Mouse (Mus musculus) limb, embryonic 12.5 days (tissue): ENCODE measurements around the gene Ergic1. TPM values are rescaled to one million over a fixed set of nuclear protein-coding genes. Genes with fewer than 3 reads are reported as not detected.

ENCODE experiments used
- ATAC-seq: fragments of 200-750 bp; cut with Nextera tagmentation; 2 replicates; pipeline ENCODE4 v1.8.0; 2017; ENCODE audit warnings: low read depth, moderate TSS enrichment; ENCODE audit not compliant: insufficient number of reproducible peaks, insufficient read depth, low FRiP score, low TSS enrichment
- H3K27ac ChIP-seq: fragments of 300-500 bp; sonication (generic); 2 replicates; pipeline ENCODE4 v1.5.1; 2016; ENCODE audit warnings: mild to moderate bottlenecking, moderate library complexity
- H3K27me3 ChIP-seq: fragments of 300-500 bp; sonication (generic); 2 replicates; pipeline ENCODE4 v1.6.1; 2016; ENCODE audit warnings: mild to moderate bottlenecking, moderate library complexity
- H3K36me3 ChIP-seq: fragments of 300-500 bp; sonication (generic); 2 replicates; pipeline ENCODE4 v1.6.1; 2016; ENCODE audit warnings: mild to moderate bottlenecking, moderate library complexity
- H3K4me1 ChIP-seq: fragments of 300-500 bp; sonication (generic); replicated peaks from 2 replicates; pipeline ENCODE4 v1.6.1; 2016
- H3K4me2 ChIP-seq: fragments of 300-500 bp; sonication (generic); 2 replicates; pipeline ENCODE4 v1.6.1; 2016; ENCODE audit warnings: mild to moderate bottlenecking, moderate library complexity
- H3K4me3 ChIP-seq: fragments of 300-500 bp; sonication (generic); replicated peaks from 2 replicates; pipeline ENCODE4 v1.5.1; 2016; ENCODE audit warnings: mild to moderate bottlenecking
- H3K9ac ChIP-seq: fragments of 300-500 bp; sonication (generic); replicated peaks from 2 replicates; pipeline ENCODE4 v1.6.1; 2016; ENCODE audit warnings: mild to moderate bottlenecking, moderate library complexity
- H3K9me3 ChIP-seq: fragments of 300-500 bp; sonication (generic); 2 replicates; pipeline ENCODE4 v1.6.1; 2016; ENCODE audit warnings: mild to moderate bottlenecking, moderate library complexity
- WGBS: fragments of 180-500 bp; shearing (Covaris S2); methylation state at CpG from one replicate; pipeline ENCODE4 v1.1.7; 2016; 5-methylcytosine and 5-hydroxymethylcytosine counted together
- polyA plus RNA-seq: library from polyadenylated mRNA; unstranded; fragments of >200 nt; fragmentation: Nextera tagmentation; extraction: Ambion mirVana; gene quantifications from 2 replicates; pipeline ENCODE4 v1.2.1, GENCODE M21; 2016

The Ergic1 gene
- polyA plus RNA-seq, 1 experiment from 2014 or later: 90.7 TPM

DNA sequence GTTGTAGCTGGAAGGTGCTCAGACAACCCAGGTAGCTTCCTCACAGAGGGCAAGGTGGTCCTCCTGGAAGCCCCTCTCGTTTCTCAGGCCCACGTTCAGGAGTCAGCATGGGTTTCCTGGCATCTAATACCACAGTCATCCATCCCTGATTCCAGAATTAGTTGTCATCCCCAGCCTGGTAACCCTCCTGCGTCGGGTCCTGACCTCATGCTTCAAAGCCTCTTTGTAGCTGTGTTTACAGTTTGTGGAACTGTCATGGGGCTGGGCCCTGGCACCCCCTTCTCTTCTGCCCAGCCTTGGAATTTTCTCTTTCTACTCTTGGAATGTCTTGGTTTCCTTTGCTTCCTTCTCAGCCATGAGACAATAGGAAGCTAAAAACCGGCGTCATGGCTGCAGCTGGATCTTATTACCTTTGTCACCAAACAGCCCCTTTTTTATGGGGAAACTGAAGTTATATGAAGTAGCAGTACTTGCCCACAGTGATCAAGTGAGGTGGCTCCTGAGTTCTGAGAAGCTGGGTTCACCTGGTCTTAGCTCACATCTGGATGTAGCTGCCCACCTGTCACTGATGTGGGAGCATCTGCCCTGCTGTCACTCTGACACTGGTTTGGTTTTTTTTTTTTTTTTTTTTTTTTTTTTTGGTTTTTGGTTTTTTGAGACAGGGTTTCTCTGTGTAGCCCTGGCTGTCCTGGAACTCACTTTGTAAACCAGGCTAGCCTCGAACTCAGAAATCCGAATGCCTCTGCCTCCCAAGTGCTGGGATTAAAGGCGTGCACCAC, 53.6 kb downstream of the Ergic1 start:
- Histone ChIP-seq H3K9ac (no peak overlapping the region), H3K4me3 (no peak overlapping the region), H3K4me2 (no peak overlapping the region), H3K27me3 (no peaks in the 10 kb centered on the region), H3K9me3 (no peaks in the 10 kb centered on the region), H3K4me1 (peaks cover 3% of the 10 kb centered on the region; the same call in 1 of the 2 replicates), H3K36me3 (peaks cover 79% of the 10 kb centered on the region), H3K27ac (no peak overlapping the region)
- 71% methylated on average over 9 of the region's 9 CpGs for WGBS
- no peak for ATAC-seq

DNA sequence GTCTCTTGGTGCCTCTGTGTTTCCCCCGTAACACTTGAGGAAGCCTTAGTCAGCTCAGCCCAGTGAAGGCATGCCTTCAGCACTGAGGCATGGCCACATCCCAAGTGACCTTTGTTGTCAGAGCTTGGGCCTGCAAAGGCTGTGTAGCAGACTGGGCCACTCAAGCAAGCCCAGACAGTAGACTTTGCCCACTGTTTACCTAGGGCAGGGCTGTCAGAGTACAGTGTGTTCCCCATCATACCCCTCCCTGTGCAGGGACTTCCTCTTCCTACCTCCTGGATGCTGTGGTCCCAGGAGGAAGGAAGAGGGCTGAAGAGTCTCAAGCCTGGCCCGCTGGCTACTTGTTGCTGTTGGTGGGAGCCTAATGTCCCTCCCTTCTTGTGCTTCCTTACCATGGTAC, 55.4 kb downstream of the Ergic1 start:
- H3K36me3 ChIP-seq: peaks cover 80% of the 10 kb centered on the region
- H3K9me3 ChIP-seq: no peaks in the 10 kb centered on the region
- ATAC-seq: no peak
- H3K27ac ChIP-seq: no peak overlapping the region
- H3K4me1 ChIP-seq: peaks cover 3% of the 10 kb centered on the region; the same call in 1 of the 2 replicates
- H3K4me3 ChIP-seq: no peak overlapping the region
- WGBS: 96% methylated on average over 2 of the region's 2 CpGs
- no peak overlapping the region for H3K9ac ChIP-seq
- H3K27me3 ChIP-seq: no peaks in the 10 kb centered on the region
- no peak overlapping the region for H3K4me2 ChIP-seq

DNA sequence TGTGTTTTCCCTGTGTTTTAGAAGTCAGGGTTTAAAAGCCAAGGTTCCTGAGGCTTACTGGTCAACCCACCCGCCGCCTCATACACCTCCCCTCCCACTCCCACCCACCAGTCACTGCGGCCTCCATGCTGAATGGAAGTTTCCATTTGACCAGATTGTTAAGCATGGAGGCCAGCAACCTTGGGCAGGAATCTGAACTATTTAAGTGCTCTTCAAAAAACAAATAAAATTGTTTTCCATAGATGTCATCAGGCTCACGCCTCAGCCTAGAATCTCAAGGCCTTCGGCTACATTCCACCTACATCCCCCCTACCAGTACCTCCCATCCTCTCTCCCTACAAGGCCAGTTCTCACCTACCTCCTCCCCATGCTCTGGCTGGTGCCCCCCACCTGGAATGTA, 57.2 kb downstream of the Ergic1 start:
- WGBS: 93% methylated on average over 5 of the region's 5 CpGs
- Histone ChIP-seq H3K9ac (no peak overlapping the region), H3K36me3 (peaks cover 78% of the 10 kb centered on the region), H3K27me3 (no peaks in the 10 kb centered on the region), H3K9me3 (no peaks in the 10 kb centered on the region), H3K4me1 (peaks cover 3% of the 10 kb centered on the region; the same call in 1 of the 2 replicates), H3K27ac (no peak overlapping the region), H3K4me3 (no peak overlapping the region), H3K4me2 (no peak overlapping the region)
- ATAC-seq: no peak

DNA sequence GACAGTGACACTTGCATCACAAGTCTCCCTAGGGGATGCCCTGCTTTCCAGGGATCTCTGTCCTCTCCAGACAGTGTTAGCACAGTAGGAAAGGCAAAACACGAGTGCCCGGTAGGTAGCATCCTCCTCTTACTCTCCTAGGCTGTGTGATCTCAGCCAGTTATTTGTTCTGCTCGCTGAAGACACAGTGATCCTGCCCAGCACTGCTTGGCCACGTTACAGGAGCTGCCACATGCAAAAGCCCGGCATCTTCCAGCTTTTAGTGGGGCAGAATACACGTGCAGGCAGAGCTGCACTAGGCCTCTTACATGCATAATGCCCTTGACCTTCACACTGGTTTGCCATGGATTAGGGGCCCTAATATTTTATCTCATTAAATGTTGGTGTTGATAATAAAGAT, 58.3 kb downstream of the Ergic1 start:
- no peak overlapping the region for H3K4me2 ChIP-seq
- H3K9me3 ChIP-seq: no peaks in the 10 kb centered on the region
- H3K9ac ChIP-seq: no peak overlapping the region
- H3K36me3 ChIP-seq: peaks cover 81% of the 10 kb centered on the region
- H3K4me3 ChIP-seq: no peak overlapping the region
- no peak for ATAC-seq
- H3K4me1 ChIP-seq: peaks cover 2% of the 10 kb centered on the region; the same call in 1 of the 2 replicates
- H3K27me3 ChIP-seq: no peaks in the 10 kb centered on the region
- 87% methylated on average over 6 of the region's 6 CpGs for WGBS
- no peak overlapping the region for H3K27ac ChIP-seq

DNA sequence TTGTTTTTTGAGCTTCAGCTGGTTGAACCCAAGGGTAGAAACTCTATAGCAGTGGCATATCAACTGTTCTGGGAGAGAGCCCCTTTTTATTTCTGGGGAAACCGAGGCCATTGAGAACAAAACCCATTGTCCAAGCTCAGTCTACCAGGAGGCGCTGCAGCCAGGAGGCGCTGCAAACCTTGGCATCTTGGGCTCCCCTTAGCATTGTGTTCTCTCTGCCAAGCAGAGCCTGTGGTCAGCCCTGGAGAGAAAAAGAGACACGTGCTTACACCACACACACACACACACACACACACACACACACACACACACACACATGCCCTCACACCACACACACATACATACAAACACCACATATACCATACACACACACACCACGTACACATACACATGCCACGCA, 59.0 kb downstream of the Ergic1 start:
- no peak for ATAC-seq
- H3K4me2 ChIP-seq: no peak overlapping the region
- H3K27me3 ChIP-seq: no peaks in the 10 kb centered on the region
- H3K4me1 ChIP-seq: no peaks in the 10 kb centered on the region
- no peaks in the 10 kb centered on the region for H3K9me3 ChIP-seq
- H3K36me3 ChIP-seq: peaks cover 83% of the 10 kb centered on the region
- no peak overlapping the region for H3K9ac ChIP-seq
- no peak overlapping the region for H3K27ac ChIP-seq
- H3K4me3 ChIP-seq: no peak overlapping the region
- 93% methylated on average over 6 of the region's 6 CpGs for WGBS

DNA sequence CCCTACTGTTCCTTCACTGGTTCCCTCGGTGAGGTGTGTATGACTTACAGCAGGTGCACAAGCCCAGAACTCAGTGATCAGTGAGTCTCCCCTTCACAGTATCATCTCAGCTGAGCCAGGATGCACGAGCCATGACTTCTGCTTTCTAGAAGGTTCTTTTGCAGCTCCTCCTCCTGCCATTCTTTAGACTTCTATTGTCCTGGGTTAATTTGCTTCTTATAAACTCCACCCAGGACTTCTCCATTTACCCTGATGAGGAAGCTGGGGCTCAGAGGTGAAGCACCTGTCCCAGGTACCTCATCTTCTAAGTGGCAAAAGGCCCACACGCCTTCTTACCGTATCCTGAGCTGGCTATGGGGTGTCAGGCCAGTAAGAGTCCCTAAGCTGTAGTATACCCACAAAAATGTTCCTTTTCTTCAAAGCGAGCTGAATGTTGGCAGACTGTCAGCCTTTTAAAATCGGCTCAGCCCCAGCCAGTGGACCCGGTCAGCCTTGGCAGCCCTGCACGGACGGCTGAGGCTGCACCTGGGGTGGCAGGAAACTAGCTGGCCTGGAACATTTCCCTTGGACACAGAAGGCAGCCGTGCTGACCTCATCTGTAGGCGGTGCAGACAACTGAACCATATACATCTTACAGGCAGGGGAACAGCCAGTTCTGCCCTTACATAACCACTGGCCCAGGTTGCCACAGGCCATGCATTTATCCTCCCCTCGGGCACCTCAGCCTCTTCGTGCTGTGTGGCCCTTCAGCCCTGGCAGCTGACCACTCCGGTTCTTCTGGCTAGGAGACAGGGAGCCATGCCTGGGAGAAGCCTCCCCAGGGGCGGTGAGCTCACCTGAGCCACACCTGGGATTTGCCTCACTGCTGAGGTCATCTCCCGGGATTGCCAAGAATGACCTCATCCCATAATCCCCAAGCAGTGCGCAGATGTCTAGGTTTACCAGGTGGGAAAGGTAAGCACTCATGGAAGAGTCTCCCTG, 59.8 kb downstream of the Ergic1 start:
- no peak overlapping the region for H3K4me3 ChIP-seq
- H3K27ac ChIP-seq: no peak overlapping the region
- no peak overlapping the region for H3K4me2 ChIP-seq
- WGBS: 89% methylated on average over 17 of the region's 17 CpGs
- ATAC-seq: no peak
- H3K36me3 ChIP-seq: peaks cover 84% of the 10 kb centered on the region
- no peak overlapping the region for H3K9ac ChIP-seq
- H3K9me3 ChIP-seq: no peaks in the 10 kb centered on the region
- H3K4me1 ChIP-seq: no peaks in the 10 kb centered on the region
- no peaks in the 10 kb centered on the region for H3K27me3 ChIP-seq

DNA sequence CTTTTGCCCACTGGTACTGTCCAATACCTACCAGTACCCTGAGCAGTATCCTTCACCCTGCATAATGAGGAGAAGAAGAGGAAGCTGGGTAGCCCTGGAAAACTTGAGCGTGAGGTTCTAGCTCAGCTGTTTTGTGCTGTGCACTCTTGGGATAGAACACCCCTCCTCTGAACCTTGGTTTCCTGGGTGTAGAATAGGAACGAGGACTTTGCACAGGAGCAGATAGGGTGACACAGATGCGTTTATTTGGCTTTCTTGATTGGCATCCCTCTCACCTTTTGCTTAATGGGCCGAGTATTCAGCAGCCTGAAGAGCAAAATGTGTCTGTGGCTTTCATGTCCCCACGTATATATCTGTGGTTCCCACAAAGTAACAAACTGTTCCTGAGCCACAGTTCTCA, 60.6 kb downstream of the Ergic1 start:
- Histone ChIP-seq H3K4me2 (no peak overlapping the region), H3K36me3 (peaks cover 83% of the 10 kb centered on the region), H3K4me3 (no peak overlapping the region), H3K27ac (no peak overlapping the region), H3K9ac (no peak overlapping the region), H3K4me1 (no peaks in the 10 kb centered on the region), H3K9me3 (no peaks in the 10 kb centered on the region), H3K27me3 (no peaks in the 10 kb centered on the region)
- 88% methylated on average over 5 of the region's 5 CpGs for WGBS
- ATAC-seq: no peak

DNA sequence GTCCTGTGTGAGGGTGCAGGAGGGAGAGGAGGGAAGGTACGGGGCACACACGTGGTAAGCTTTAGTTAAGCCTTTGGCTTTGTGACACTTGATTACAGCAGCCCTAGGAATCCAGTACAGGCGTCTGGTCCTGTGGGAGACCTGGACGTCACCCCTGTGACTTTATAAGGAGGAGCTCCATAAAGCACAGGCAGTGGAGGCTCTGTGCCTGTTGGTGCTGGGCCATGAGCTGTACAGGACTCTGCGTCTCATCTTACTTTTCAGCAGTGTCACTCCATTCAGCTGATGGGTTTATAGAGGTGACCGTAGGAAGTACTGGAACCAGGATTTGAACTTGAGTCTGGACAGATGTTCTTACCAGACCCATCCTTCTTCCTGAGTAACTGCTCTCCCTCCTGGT, 62.7 kb downstream of the Ergic1 start:
- Histone ChIP-seq H3K27me3 (no peaks in the 10 kb centered on the region), H3K9me3 (no peaks in the 10 kb centered on the region), H3K27ac (no peak overlapping the region), H3K9ac (no peak overlapping the region), H3K36me3 (peaks cover 85% of the 10 kb centered on the region), H3K4me3 (no peak overlapping the region), H3K4me2 (no peak overlapping the region), H3K4me1 (no peaks in the 10 kb centered on the region)
- ATAC-seq: no peak
- 85% methylated on average over 6 of the region's 6 CpGs for WGBS

DNA sequence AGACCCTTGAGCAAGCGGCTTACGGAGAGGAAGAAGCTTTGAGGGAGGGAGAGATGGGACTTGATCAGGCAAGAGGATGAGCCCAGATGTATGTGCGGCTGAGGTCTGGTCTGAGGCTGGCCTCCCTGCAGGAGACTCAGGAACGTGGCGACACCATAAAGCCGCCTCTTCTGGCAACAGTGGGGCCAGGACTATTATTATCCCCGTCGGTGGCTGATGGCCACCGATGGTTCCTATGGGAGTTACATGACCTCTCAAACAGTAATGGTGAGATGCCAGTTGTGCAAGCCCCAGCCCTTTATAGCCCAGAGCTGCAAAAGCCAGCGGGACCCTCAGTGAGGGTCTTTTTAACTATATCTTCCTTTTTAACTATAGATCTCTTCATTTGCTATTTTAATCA, 63.7 kb downstream of the Ergic1 start:
- no peak overlapping the region for H3K4me3 ChIP-seq
- H3K9me3 ChIP-seq: no peaks in the 10 kb centered on the region
- 87% methylated on average over 10 of the region's 10 CpGs for WGBS
- no peaks in the 10 kb centered on the region for H3K27me3 ChIP-seq
- no peak for ATAC-seq
- no peaks in the 10 kb centered on the region for H3K4me1 ChIP-seq
- no peak overlapping the region for H3K9ac ChIP-seq
- H3K27ac ChIP-seq: no peak overlapping the region
- no peak overlapping the region for H3K4me2 ChIP-seq
- H3K36me3 ChIP-seq: peaks cover 87% of the 10 kb centered on the region

DNA sequence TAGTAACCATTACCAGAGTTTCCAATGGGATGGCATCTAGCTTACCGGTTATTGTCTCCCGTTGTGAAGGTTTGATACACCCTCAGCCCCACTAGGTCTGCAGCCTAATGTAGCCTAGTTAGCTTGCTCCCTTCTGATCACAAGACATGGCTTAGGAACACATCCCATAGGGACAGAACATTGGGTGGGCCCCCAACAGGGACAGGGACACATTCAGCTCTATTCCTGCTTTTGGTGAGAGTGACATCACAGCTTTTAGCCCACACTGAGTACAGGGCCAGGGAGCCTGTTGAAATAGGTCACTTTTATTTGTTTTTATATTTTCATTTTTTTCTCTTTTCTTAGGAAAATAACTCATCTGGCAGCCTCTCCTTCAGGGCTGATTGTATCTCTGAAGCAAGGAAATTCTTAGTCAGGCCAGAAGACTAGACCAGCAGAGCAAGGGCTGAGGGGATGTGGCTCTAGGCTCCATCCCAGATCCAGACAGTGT, 64.3 kb downstream of the Ergic1 start:
- no peaks in the 10 kb centered on the region for H3K9me3 ChIP-seq
- no peaks in the 10 kb centered on the region for H3K4me1 ChIP-seq
- H3K27me3 ChIP-seq: no peaks in the 10 kb centered on the region
- H3K36me3 ChIP-seq: peaks cover 87% of the 10 kb centered on the region
- no peak overlapping the region for H3K27ac ChIP-seq
- ATAC-seq: no peak
- no peak overlapping the region for H3K9ac ChIP-seq
- no peak overlapping the region for H3K4me3 ChIP-seq
- WGBS: 92% methylated on average over 2 of the region's 2 CpGs
- no peak overlapping the region for H3K4me2 ChIP-seq

DNA sequence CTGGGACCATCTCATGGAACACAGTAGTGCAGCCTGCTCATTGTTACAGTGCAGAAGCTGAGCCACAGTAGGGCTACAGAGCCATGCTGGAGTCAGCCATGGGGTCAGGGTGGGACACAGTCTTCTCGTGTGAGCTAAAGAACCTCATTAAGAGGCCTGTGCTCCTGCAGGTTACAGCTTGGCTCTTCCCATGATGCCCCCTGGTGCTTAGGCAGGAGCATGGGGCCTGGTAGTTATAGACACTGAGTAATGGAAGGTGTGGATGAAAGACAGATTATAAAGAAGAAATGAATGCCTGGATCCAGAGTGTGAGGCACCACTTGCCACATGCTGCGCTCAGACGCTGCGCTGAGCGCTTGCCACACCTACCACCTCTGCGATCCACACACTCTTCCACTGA, 67.2 kb downstream of the Ergic1 start:
- peaks cover 99% of the 10 kb centered on the region for H3K36me3 ChIP-seq
- no peaks in the 10 kb centered on the region for H3K9me3 ChIP-seq
- ATAC-seq: no peak
- H3K9ac ChIP-seq: no peak overlapping the region
- 83% methylated on average over 6 of the region's 6 CpGs for WGBS
- no peaks in the 10 kb centered on the region for H3K4me1 ChIP-seq
- H3K4me3 ChIP-seq: no peak overlapping the region
- no peak overlapping the region for H3K27ac ChIP-seq
- H3K4me2 ChIP-seq: no peak overlapping the region
- H3K27me3 ChIP-seq: no peaks in the 10 kb centered on the region
